Mouse (Mus musculus) limb, embryonic 14.5 days (tissue): ENCODE data around the gene Gas6. TPM values are rescaled to one million over a fixed set of nuclear protein-coding genes. Genes with fewer than 3 reads are reported as not detected.

Experiments
- ATAC-seq: fragments of 200-750 bp; cut with Nextera tagmentation; 2 replicates; pipeline ENCODE4 v1.8.0; 2017; ENCODE audit warnings: low read depth, moderate number of reproducible peaks, moderate TSS enrichment; ENCODE audit not compliant: low FRiP score
- DNase-seq: peaks from one replicate; pipeline ENCODE4 v3.0.0-alpha.2; 2015; ENCODE audit warnings: low spot score
- H3K27ac ChIP-seq: fragments of 300-500 bp; sonication (generic); replicated peaks from 2 replicates; pipeline ENCODE4 v1.5.1; 2014; ENCODE audit warnings: low read depth, mild to moderate bottlenecking, low read length, moderate library complexity, mixed read lengths
- H3K27me3 ChIP-seq: fragments of 300-500 bp; sonication (generic); 2 replicates; pipeline ENCODE4 v1.6.1; 2014; ENCODE audit warnings: low read length, mixed read lengths; ENCODE audit not compliant: control insufficient read depth, insufficient read depth
- H3K36me3 ChIP-seq: fragments of 300-500 bp; sonication (generic); 2 replicates; pipeline ENCODE4 v1.6.1; 2014; ENCODE audit warnings: mild to moderate bottlenecking, low read length, moderate library complexity, mixed read lengths; ENCODE audit not compliant: control insufficient read depth, insufficient read depth
- H3K4me1 ChIP-seq: fragments of 300-500 bp; sonication (generic); 2 replicates; pipeline ENCODE4 v1.6.1; 2014; ENCODE audit warnings: antibody characterized with exemption, low read length, mixed read lengths; ENCODE audit not compliant: control insufficient read depth, insufficient read depth
- H3K4me2 ChIP-seq: fragments of 300-500 bp; sonication (generic); replicated peaks from 2 replicates; pipeline ENCODE4 v1.6.1; 2014; ENCODE audit warnings: low read depth, mild to moderate bottlenecking, low read length, moderate library complexity; ENCODE audit not compliant: severe bottlenecking
- H3K4me3 ChIP-seq: fragments of 300-500 bp; sonication (generic); replicated peaks from 2 replicates; pipeline ENCODE4 v1.5.1; 2014; ENCODE audit warnings: low read length
- H3K9ac ChIP-seq: fragments of 300-500 bp; sonication (generic); 2 replicates; pipeline ENCODE4 v1.6.1; 2014; ENCODE audit warnings: mild to moderate bottlenecking, low read depth, low read length, moderate library complexity; ENCODE audit not compliant: severe bottlenecking
- H3K9me3 ChIP-seq: fragments of 300-500 bp; sonication (generic); 2 replicates; pipeline ENCODE4 v1.6.1; 2016; ENCODE audit warnings: low read length; ENCODE audit not compliant: control insufficient read depth
- POLR2A ChIP-seq: fragments of 200-500 bp; IDR thresholded peaks from 2 replicates; pipeline ENCODE4 v1.8.0; 2012; ENCODE audit warnings: inconsistent platforms, mild to moderate bottlenecking, moderate library complexity, borderline replicate concordance; ENCODE audit not compliant: insufficient read depth, insufficient read length; ENCODE audit errors: extremely low read depth
- WGBS: fragments of 180-500 bp; shearing (Covaris S2); extraction: QIAGEN DNeasy Blood & Tissue Kit; methylation state at CpG from one replicate; pipeline ENCODE4 v1.1.7; 2014; 5-methylcytosine and 5-hydroxymethylcytosine counted together
- polyA plus RNA-seq, 2 experiments: library from polyadenylated mRNA; depleted of rRNA in 1 of 2; stranded (reverse) in 1 of 2; unstranded in 1 of 2; fragments of >200 nt; fragmentation: Nextera tagmentation in 1 of 2; extraction: Ambion mirVana in 1 of 2; gene quantifications; 2 replicates each; pipeline versions ENCODE4 v1.2.1 to v1.2.3; 2012 to 2014

The Gas6 gene
- polyA plus RNA-seq, 2 experiments = 32.7 to 48.6 TPM

- H3K9me3 ChIP-seq = no peaks in the 10 kb centered on the region
- no peak overlapping the region for H3K4me2 ChIP-seq
- no peak for TF ChIP-seq POLR2A
- H3K36me3 ChIP-seq = no peaks in the 10 kb centered on the region
- DNase-seq = no peak
- no peaks in the 10 kb centered on the region for H3K4me1 ChIP-seq
- no peak overlapping the region for H3K9ac ChIP-seq
- no peak for ATAC-seq
- WGBS = 95% methylated on average over 6 of the region's 6 CpGs
- H3K4me3 ChIP-seq = no peak overlapping the region
- no peak overlapping the region for H3K27ac ChIP-seq
- H3K27me3 ChIP-seq = no peaks in the 10 kb centered on the region
These were observed 73.3 kb downstream of the Gas6 start for GRCm38 (mm10) chr8:13420970-13421369.

GRCm38 (mm10) chr8:13419111-13419639 lies 75.1 kb downstream of the Gas6 start:
- Histone ChIP-seq H3K9ac (no peak overlapping the region), H3K4me1 (no peaks in the 10 kb centered on the region), H3K4me2 (no peak overlapping the region), H3K27ac (no peak overlapping the region), H3K9me3 (no peaks in the 10 kb centered on the region), H3K27me3 (no peaks in the 10 kb centered on the region), H3K36me3 (no peaks in the 10 kb centered on the region), H3K4me3 (no peak overlapping the region)
- WGBS = 74% methylated on average over 2 of the region's 2 CpGs
- no peak for TF ChIP-seq POLR2A
- ATAC-seq (no peak), DNase-seq (no peak)

GRCm38 (mm10) chr8:13415879-13416278 lies 78.4 kb downstream of the Gas6 start:
- Histone ChIP-seq H3K4me1 (no peaks in the 10 kb centered on the region), H3K27me3 (no peaks in the 10 kb centered on the region), H3K4me2 (no peak overlapping the region), H3K27ac (no peak overlapping the region), H3K4me3 (no peak overlapping the region), H3K36me3 (no peaks in the 10 kb centered on the region), H3K9me3 (no peaks in the 10 kb centered on the region), H3K9ac (no peak overlapping the region)
- 72% methylated on average over 10 of the region's 10 CpGs for WGBS
- DNase-seq = no peak
- TF ChIP-seq POLR2A = no peak
- ATAC-seq = no peak

Other genes starting within 250 kb of the Gas6 start
- gene Adprhl1, start 240.3 kb downstream of the Gas6 start, polyA plus RNA-seq (2012; rRNA removed) = 3.2 and 4.1 TPM in 2 replicates
- 4.3 and 5.0 TPM in 2 replicates for gene Adprhl1, start 240.3 kb downstream of the Gas6 start, polyA plus RNA-seq (2014; fragmentation: Nextera tagmentation; extraction: Ambion mirVana)
- 32.5 and 35.6 TPM in 2 replicates for gene Dcun1d2, start 206.4 kb downstream of the Gas6 start, polyA plus RNA-seq (2012; rRNA removed)
- gene Dcun1d2, start 206.4 kb downstream of the Gas6 start, polyA plus RNA-seq (2014; fragmentation: Nextera tagmentation; extraction: Ambion mirVana) = 30.5 and 32.6 TPM in 2 replicates
- gene Tmco3, start 206.3 kb downstream of the Gas6 start, polyA plus RNA-seq (2012; rRNA removed) = 39.4 and 43.6 TPM in 2 replicates
- gene Tmco3, start 206.3 kb downstream of the Gas6 start, polyA plus RNA-seq (2014; fragmentation: Nextera tagmentation; extraction: Ambion mirVana) = 47.0 and 50.6 TPM in 2 replicates
- gene Tfdp1, start 155.7 kb downstream of the Gas6 start, polyA plus RNA-seq (2012; rRNA removed) = 225 and 230 TPM in 2 replicates
- 162 TPM in 2 replicates for gene Tfdp1, start 155.7 kb downstream of the Gas6 start, polyA plus RNA-seq (2014; fragmentation: Nextera tagmentation; extraction: Ambion mirVana)
- gene Atp4b, start 97.7 kb downstream of the Gas6 start, polyA plus RNA-seq (2012; rRNA removed) = not detected in 2 replicates
- not detected in 2 replicates for gene Atp4b, start 97.7 kb downstream of the Gas6 start, polyA plus RNA-seq (2014; fragmentation: Nextera tagmentation; extraction: Ambion mirVana)
- gene Grk1, start 89.4 kb downstream of the Gas6 start, polyA plus RNA-seq (2012; rRNA removed) = 0.06 TPM in 2 replicates
- 0.03 TPM in 1 of 2 replicates, not detected in the other for gene Grk1, start 89.4 kb downstream of the Gas6 start, polyA plus RNA-seq (2014; fragmentation: Nextera tagmentation; extraction: Ambion mirVana)
- gene Tmem255b, start 59.3 kb downstream of the Gas6 start, polyA plus RNA-seq (2012; rRNA removed) = 0.31 and 0.74 TPM in 2 replicates
- gene Tmem255b, start 59.3 kb downstream of the Gas6 start, polyA plus RNA-seq (2014; fragmentation: Nextera tagmentation; extraction: Ambion mirVana) = 0.70 and 0.86 TPM in 2 replicates
- not detected in 2 replicates for gene 1700029H14Rik, start 68.0 kb upstream of the Gas6 start, polyA plus RNA-seq (2012; rRNA removed)
- gene 1700029H14Rik, start 68.0 kb upstream of the Gas6 start, polyA plus RNA-seq (2014; fragmentation: Nextera tagmentation; extraction: Ambion mirVana) = not detected in 2 replicates
- 31.6 and 35.4 TPM in 2 replicates for gene Rasa3, start 183.1 kb upstream of the Gas6 start, polyA plus RNA-seq (2012; rRNA removed)
- 29.2 and 30.8 TPM in 2 replicates for gene Rasa3, start 183.1 kb upstream of the Gas6 start, polyA plus RNA-seq (2014; fragmentation: Nextera tagmentation; extraction: Ambion mirVana)
- 0.10 and 0.18 TPM in 2 replicates for gene Cfap97d2, start 211.4 kb upstream of the Gas6 start, polyA plus RNA-seq (2012; rRNA removed)
- gene Cfap97d2, start 211.4 kb upstream of the Gas6 start, polyA plus RNA-seq (2014; fragmentation: Nextera tagmentation; extraction: Ambion mirVana) = not detected in 2 replicates